Mouse (Mus musculus) lung, adult 2 months (tissue): ENCODE measurements around the gene Ccdc30.

Experiments
- CTCF ChIP-seq: fragments of 200-500 bp; IDR thresholded peaks from 2 replicates; pipeline ENCODE4 v1.5.1; 2011; ENCODE audit warnings: mild to moderate bottlenecking, low read length, control low read depth; ENCODE audit not compliant: insufficient read depth
- POLR2A ChIP-seq: fragments of 200-500 bp; IDR thresholded peaks from 2 replicates; pipeline ENCODE4 v1.6.1; 2011; ENCODE audit warnings: low read depth, mild to moderate bottlenecking, control low read depth, low read length, borderline replicate concordance; ENCODE audit errors: extremely low read depth

GRCm38 (mm10) chr4:119320131-119320830 lies 95.0 kb downstream of the Ccdc30 start, which contains the start of gene Ppih:
- TF ChIP-seq POLR2A = peak; percentile 89; the same call in 1 of the 2 replicates
- no peak for TF ChIP-seq CTCF
